Mouse (Mus musculus): ENCODE measurements around the gene Rbm20.

DNA sequence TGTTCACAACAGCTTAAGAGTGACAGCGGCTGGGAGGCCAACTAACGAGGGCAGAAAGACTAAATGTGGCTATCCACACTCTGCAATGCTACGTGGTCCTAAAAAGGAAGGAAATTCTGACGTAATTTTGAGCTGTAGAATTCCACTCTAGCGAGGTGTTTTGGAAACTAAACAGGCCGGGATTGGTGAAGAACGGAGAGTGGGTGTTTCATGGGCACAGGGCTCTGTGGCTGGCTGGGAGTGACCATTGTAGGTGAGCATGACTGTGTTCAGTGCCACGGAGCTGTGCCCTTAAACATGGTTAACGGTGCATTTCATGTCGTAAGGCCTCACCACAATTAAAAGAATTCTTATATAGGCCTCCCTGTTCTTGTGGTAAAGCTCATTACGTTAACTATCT, 139.1 kb downstream of the Rbm20 start:
- TF ChIP-seq POLR2A (IDR thresholded peaks at IDR 0.05; ENCODE audit: low read depth, low read length) (no peak), CTCF (IDR thresholded peaks at IDR 0.05; ENCODE audit: extremely low read depth, insufficient read depth, insufficient read length, insufficient replicate concordance) (no peak)
